Mouse (Mus musculus): ENCODE results near the gene Htatsf1.

Gene Htatsf1

DNA sequence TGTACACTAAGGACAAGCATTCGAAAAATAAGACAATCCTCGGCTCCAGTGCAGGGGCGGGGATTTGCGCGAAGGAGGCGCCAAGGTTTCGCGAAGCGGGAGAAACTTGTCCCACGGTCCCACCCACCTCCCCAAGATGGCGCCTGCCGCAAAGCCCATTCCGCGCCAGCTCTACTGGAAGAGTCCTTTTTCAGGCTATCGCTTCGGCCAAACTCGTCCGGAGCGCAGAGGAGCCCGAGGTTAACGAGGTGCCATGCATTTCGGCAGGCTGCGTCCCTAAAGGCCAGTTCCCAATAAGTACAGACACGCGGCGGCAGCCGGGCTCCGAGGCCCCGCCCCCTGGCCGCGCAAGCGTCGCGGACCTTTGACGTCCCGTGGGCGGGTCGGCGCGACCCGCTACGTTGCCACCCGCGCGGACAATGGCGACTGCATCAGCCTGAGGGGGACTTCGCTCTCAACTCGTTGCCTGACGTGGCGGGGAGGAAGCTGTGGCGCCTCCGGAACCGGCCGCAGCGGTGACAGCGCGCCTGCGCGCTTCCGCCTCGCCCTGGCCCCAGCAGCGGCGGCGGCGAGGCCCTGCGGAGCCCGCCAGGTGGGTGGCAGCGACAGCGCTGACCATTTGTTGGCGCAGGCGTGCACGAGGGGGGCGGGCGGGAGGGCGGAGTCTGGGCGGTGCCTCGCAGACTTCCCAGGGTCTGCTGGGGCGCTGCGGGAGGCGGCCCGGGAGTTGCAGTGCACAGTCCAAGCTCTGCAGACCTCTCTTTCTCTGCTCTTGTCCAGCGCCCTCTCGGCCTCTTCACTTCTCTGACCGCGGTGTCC, at the start of gene Htatsf1:
TSS of gene Htatsf1 (plus strand) at position 410 of the 819 bp plus-strand sequence.
- peak; percentile 63 to 80 for DNase-seq (ENCODE audit: low spot score in 2 of 2)

DNA sequence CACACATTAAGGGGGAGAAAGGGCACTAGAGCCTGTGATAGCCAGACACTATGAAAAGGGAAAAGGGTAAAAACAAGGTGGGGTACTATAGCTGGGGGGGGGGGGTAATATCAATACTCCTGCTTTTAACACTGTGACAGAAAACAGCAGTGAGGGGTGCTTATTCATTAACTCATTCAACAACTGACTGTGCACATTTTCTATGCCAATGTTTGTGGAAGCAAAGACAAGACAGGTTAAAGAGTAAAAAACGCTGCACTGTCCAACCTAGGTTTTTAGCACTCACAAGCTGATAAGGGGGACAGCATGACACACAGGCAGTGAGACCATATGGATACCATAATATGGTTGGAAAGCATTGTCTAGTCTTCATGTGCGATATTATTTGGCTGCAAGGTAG, 40.5 kb upstream of the Htatsf1 start:
- no peak for DNase-seq (ENCODE audit: low spot score in 2 of 2)

DNA sequence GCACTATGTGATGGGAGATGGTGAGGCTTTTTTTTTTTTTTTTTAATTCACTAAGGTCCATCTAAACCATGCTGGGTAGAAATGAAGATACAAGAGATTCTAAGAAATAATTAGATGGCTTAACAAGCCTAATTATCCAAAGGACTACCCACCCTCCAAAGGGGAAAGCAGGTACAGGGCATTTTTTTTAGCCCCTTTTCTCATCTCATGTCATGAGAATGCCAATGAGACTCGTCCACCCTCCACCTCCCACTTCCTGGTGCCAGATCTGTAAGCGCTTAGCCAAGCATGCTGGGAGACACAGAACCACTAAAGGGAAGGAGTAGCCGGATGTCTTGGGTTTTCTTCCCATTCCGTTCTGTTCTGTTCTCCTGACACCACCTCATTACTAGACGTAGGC, 10.6 kb upstream of the Htatsf1 start, which contains the start of gene Brs3:
TSS of gene Brs3 (plus strand) at position 301 of the 400 bp plus-strand sequence.
- DNase-seq (ENCODE audit: low spot score in 2 of 2), result no peak

DNA sequence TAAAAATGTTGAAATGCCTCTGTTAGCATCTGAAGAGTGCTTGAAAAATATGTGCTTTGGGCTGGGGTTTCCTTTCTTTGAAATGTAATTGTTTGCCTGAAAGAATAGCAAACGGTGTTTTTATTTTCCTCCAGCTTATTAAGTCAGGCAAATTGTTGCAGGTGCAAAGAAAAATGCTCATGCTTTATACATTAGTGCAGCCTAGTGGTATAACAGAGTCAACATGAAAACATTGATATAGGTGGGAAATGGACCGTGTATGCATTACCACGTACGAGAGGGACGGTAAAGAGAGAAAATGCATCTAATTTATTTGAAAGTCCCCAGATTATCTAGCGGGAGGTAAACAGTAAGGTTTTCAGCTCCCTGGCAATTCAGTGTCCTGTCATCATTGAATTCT, 9.5 kb upstream of the Htatsf1 start:
- no peak for DNase-seq (ENCODE audit: low spot score in 2 of 2)

DNA sequence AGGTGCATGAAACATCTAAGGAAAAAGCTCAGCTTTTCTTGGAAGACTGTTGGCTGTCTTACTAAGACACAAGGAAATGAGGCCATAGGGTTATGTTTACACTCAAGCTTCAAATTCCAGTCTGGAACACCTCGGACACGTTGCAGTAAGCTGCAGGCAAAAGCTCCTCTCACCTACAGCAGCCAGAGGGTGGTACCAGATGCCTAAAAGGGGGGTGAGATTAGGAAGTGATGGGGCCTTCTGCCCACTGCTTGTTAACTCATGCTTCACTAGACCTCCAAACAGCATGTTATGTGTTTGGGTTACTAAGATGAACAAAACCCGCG, 572 bp upstream of the Htatsf1 start:
- no peak for DNase-seq (ENCODE audit: low spot score in 2 of 2)

DNA sequence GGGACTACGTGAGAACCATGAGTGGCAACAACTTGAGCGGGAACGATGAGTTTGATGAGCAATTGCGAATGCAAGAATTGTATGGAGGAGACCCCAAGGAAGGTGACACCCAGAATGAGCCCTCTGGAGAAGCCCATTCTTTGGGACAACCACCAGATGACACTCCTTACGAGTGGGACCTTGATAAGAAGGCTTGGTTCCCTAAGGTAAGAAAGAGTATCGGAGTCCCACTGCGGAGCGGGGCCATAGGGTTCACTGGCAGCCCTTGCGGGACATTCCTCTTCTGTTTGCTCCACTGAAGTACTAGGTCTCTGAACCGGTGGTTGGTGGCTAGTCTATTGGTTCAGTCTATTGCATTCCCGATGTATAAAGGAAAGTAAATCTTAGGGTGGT, 606 bp downstream of the Htatsf1 start:
- DNase-seq (ENCODE audit: low spot score in 2 of 2), result no peak

DNA sequence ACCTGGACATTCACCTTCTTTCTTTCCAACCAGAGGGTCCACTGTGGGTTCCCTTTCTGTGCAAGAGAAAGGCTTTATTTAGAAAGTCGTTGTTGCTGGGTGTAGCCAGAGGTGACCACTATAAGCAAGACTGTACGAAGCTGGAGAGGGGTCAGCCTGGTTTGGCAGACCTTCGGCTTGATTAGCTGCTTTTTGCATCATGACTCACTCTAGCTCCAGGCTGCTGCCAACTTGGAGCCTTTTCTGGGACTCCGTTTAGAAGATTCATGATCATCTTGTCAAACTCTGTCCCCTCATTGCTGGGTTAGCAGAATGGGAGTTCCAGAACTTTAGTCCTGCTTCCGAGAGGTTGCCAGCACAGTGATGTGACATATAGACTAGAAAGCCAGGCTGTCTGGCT, 28.1 kb downstream of the Htatsf1 start:
- DNase-seq (ENCODE audit: low spot score in 2 of 2), result no peak

DNA sequence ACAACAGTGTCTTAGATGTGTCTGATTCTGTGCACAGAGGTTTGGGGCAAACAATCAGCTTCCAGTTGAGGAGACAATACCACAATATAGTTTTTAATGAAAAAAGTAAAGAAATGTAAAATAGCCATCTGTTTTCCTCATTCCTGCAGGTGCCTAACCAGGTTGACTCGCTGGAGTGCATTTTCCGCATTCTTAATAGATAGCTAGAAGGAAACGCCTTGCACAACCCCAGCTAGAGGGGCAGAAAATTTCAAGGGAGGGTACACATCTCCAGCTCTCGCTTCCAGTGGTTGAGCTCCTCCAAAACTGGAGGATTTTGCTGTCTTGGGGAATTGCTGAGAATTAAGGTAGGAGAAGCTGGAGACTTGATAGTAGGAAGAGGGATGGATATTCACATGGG, 34.4 kb downstream of the Htatsf1 start, which contains the start of gene Vgll1:
TSS of gene Vgll1 (plus strand) at position 301 of the 400 bp plus-strand sequence.
- DNase-seq (ENCODE audit: low spot score in 2 of 2), result no peak

DNA sequence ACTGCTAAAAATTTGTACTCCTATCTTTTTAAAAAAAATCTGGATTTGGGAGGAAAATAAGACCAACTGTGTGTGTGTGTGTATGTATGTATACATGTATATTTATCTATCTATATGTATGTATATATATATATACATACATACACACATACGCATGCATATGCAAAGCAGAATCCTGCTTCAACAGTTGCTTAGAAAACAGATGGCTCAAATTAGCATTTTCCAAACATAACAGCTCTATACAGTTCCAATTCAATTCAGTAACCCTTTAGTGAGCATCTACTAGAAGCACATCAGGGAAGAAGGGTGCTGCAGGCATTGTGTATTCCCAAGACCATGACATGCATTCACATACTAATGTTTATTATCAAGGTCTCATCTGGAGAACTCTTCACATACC, 50.0 kb downstream of the Htatsf1 start:
- DNase-seq (ENCODE audit: low spot score in 2 of 2), result no peak

DNA sequence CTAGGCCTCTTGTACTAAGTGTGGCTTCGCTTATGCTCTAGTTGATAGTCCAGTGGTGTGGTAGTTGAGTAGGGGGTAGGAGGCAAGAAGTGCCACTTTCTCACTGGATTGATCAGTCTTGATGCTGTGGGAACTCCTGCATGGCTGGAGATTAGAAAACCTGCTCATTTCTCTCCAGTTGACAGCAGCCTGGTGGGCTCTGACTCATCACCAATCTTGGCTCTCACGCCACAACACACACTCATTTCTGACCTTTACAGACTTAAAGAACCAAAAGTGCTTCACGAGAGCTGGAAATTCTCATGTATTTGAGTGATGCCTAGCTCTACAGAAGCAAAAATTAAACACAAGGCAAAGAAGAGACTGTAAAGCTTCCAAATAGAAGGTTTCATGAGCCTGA, 53.6 kb downstream of the Htatsf1 start:
- no peak for DNase-seq (ENCODE audit: low spot score in 2 of 2)
